Comparison of ENCODE assay signal across 29 mouse cellular contexts in the genomic region with DNA sequence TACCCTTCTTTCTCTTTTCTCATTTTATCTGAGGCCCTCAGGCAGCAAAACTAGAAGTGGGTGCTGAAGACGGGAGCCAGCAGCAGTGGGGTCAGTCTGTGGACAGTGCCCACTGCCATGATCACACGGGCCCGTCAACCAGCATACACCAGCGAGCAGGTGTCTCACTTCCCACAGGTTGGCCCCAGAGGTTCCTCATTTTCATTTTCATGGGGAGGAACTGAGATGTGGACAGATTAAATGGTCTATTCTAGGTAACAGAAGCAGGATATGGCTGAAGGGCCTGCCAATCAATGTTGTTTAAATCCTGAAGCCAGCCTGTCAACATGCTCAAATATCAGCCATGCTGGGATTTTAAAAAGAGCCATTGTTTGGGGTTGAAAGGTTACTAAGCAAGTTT. TPM values are rescaled to one million over a fixed set of nuclear protein-coding genes. Genes with fewer than 3 reads are reported as not detected.
DNase-seq lines count a peak whose midpoint lies in the region; ATAC-seq and TF ChIP-seq lines count a peak whose summit lies in the region.
"Had no signal": no experiment of that assay in that cellular context is flagged by ENCODE, and none has a peak within 500 bp of the region (broad histone marks: within the 10 kb centered on the region; RNA-seq: fewer than 3 reads in every experiment).

No protein-coding gene starts in this region.

- peaks cover 0 to 16% of the 10 kb centered on the region in 2 experiments; a peak in 3 of 4 replicates for H3K4me1 ChIP-seq in MEL (ENCODE audit: control insufficient read depth in 1 of 2, insufficient read depth in 2 of 2, low read length in 2 of 2)
- H3K4me1 ChIP-seq in lung, postnatal 0 days (ENCODE audit: insufficient read depth, low read depth, low read length), result no peaks in the 10 kb centered on the region
- H3K4me1 ChIP-seq: forebrain, embryonic 12.5 days; hindbrain, embryonic 12.5 days had no signal

- H3K4me2 ChIP-seq in lung, postnatal 0 days (replicated peaks; ENCODE audit: low read depth, low read length), result no peak overlapping the region
- H3K4me2 ChIP-seq: embryonic facial prominence, embryonic 13.5 days; forebrain, embryonic 12.5 days; heart, embryonic 13.5 days; hindbrain, embryonic 12.5 days; hindbrain, embryonic 15.5 days had no signal

- no peaks in the 10 kb centered on the region for H3K27me3 ChIP-seq in MEL (ENCODE audit: control insufficient read depth in 1 of 2, insufficient read depth in 2 of 2, low read length in 2 of 2)
- H3K27me3 ChIP-seq in lung, postnatal 0 days (replicated peaks; ENCODE audit: insufficient read depth, low read length), result no peaks in the 10 kb centered on the region
- H3K27me3 ChIP-seq: embryonic facial prominence, embryonic 13.5 days; forebrain, embryonic 12.5 days; hindbrain, embryonic 12.5 days; hindbrain, embryonic 15.5 days; Patski had no signal

- 84% methylated on average over 4 of the region's 4 CpGs for WGBS in lung, postnatal 0 days

- no peaks in the 10 kb centered on the region for H3K79me2 ChIP-seq in MEL (ENCODE audit: control insufficient read depth, insufficient read depth, low read length, poor library complexity)

- peak; percentile 58 to 62 for ATAC-seq in hematopoietic stem cell, adult 5-6 weeks (replicated peaks in 1 of 2; ENCODE audit: insufficient read depth in 1 of 2, low FRiP score in 2 of 2, low TSS enrichment in 1 of 2, low read depth in 1 of 2, poor library complexity in 2 of 2, severe bottlenecking in 2 of 2)
- peak; percentile 57; the same call in 1 of the 2 replicates for ATAC-seq in monocyte, adult 5-6 weeks (replicated peaks; ENCODE audit: insufficient number of reproducible peaks, low FRiP score, low TSS enrichment, poor library complexity, severe bottlenecking)
- no peak for ATAC-seq in lung, postnatal 0 days
- ATAC-seq: forebrain, embryonic 16.5 days; Patski had no signal

- H3K27ac ChIP-seq in MEL (ENCODE audit: control insufficient read depth, low read depth, low read length), result no peak overlapping the region
- no peak overlapping the region for H3K27ac ChIP-seq in lung, postnatal 0 days (ENCODE audit: low read length)
- H3K27ac ChIP-seq: embryonic facial prominence, embryonic 10.5 days; embryonic facial prominence, embryonic 13.5 days; forebrain, embryonic 12.5 days; heart, embryonic 13.5 days; hindbrain, embryonic 12.5 days; hindbrain, embryonic 15.5 days had no signal

- H3K4me3 ChIP-seq in MEL (ENCODE audit: control insufficient read depth in 1 of 2, insufficient read depth in 1 of 2, low read depth in 2 of 2, low read length in 2 of 2), result no peak overlapping the region
- H3K4me3 ChIP-seq in lung, postnatal 0 days (ENCODE audit: low read depth, low read length), result no peak overlapping the region
- H3K4me3 ChIP-seq: embryonic facial prominence, embryonic 10.5 days; embryonic facial prominence, embryonic 13.5 days; erythroblast, embryonic 14.5 days; forebrain, embryonic 12.5 days; gastrocnemius, adult 2 months; heart, embryonic 13.5 days; hindbrain, embryonic 12.5 days; hindbrain, embryonic 15.5 days had no signal

- no peak for TF ChIP-seq RAD21 in MEL (IDR thresholded peaks at IDR 0.05; ENCODE audit: low read depth, low read length)

- no peaks in the 10 kb centered on the region for H3K9me3 ChIP-seq in MEL (replicated peaks; ENCODE audit: insufficient read depth, low read length)
- H3K9me3 ChIP-seq in lung, postnatal 0 days (ENCODE audit: low read length), result no peaks in the 10 kb centered on the region
- H3K9me3 ChIP-seq: embryonic facial prominence, embryonic 10.5 days; embryonic facial prominence, embryonic 13.5 days; forebrain, embryonic 12.5 days; heart, embryonic 13.5 days; hindbrain, embryonic 12.5 days; hindbrain, embryonic 15.5 days had no signal

- DNase-seq in A20 (ENCODE audit: low read depth, low spot score), result peak; percentile 11
- peak; percentile 26 for DNase-seq in MEL (ENCODE audit: low read depth, low spot score)
- DNase-seq in left cerebral cortex, postnatal 10 days (ENCODE audit: extremely low spot score in 1 of 2, low spot score in 2 of 2), result no peak
- no peak for DNase-seq in lung, postnatal 0 days (ENCODE audit: low spot score)
- no peak for DNase-seq in right cerebral cortex, adult 18-20 months
- no peak for DNase-seq in layer of hippocampus, adult 9-11 months
- DNase-seq: adrenal gland, adult 2 months; adrenal gland, postnatal 14 days; cerebellum, adult 11 months; cerebellum, adult 2 months; cerebellum, adult 9-11 months; cerebellum, postnatal 25 days; embryo, embryonic 11 days; gastrocnemius, adult 2 months; gastrocnemius, postnatal 14 days; heart, adult 18-20 months; heart, postnatal 14 days; heart, postnatal 4 days had no signal

- no peak for TF ChIP-seq CTCF in MEL (IDR thresholded peaks at IDR 0.05 in 2 of 3, conservative IDR thresholded peaks at IDR 0.05 in 1 of 3; ENCODE audit: control insufficient read depth in 1 of 3, insufficient read depth in 1 of 3, low read depth in 2 of 3, low read length in 3 of 3, poor library complexity in 1 of 3, severe bottlenecking in 1 of 3)
- TF ChIP-seq CTCF in lung, postnatal 0 days (IDR thresholded peaks at IDR 0.05), result no peak

- TF ChIP-seq EP300 in MEL (IDR thresholded peaks at IDR 0.05; ENCODE audit: low read depth in 1 of 2, low read length in 2 of 2), result no peak
- TF ChIP-seq EP300 in lung, postnatal 0 days (IDR thresholded peaks at IDR 0.05), result no peak

- H3K36me3 ChIP-seq in MEL (ENCODE audit: control insufficient read depth in 1 of 2, insufficient read depth in 2 of 2, low read length in 2 of 2), result peaks cover 0 to 18% of the 10 kb centered on the region in 2 experiments; a peak in 2 of 4 replicates
- H3K36me3 ChIP-seq in lung, postnatal 0 days (ENCODE audit: insufficient read depth, low read length), result no peaks in the 10 kb centered on the region
- H3K36me3 ChIP-seq: embryonic facial prominence, embryonic 10.5 days; embryonic facial prominence, embryonic 13.5 days; forebrain, embryonic 12.5 days; heart, embryonic 13.5 days; hindbrain, embryonic 12.5 days; hindbrain, embryonic 15.5 days had no signal

- intact Hi-C loops in left cerebral cortex, postnatal 10 days (cut with DNase I), result no loop called here

- no peak for TF ChIP-seq POLR2A in MEL (IDR thresholded peaks at IDR 0.05; ENCODE audit: control insufficient read depth in 1 of 2, insufficient read depth in 1 of 2, low read depth in 1 of 2, low read length in 2 of 2, poor library complexity in 1 of 2)

- no peak overlapping the region for H3K9ac ChIP-seq in MEL (ENCODE audit: control insufficient read depth, low read depth, low read length, poor library complexity, severe bottlenecking)
- H3K9ac ChIP-seq in lung, postnatal 0 days (replicated peaks; ENCODE audit: low read depth), result no peak overlapping the region
- H3K9ac ChIP-seq: embryonic facial prominence, embryonic 13.5 days; forebrain, embryonic 12.5 days; heart, embryonic 13.5 days; hindbrain, embryonic 12.5 days; hindbrain, embryonic 15.5 days had no signal

TF ChIP-seq in MEL, 35 proteins besides CTCF, POLR2A, EP300 and RAD21:
- TF ChIP-seq E2F4 (IDR thresholded peaks at IDR 0.05; ENCODE audit: borderline replicate concordance, low read depth, low read length) (no peak), MXI1 (IDR thresholded peaks at IDR 0.05; ENCODE audit: low read depth, low read length) (no peak), ETS1 (IDR thresholded peaks at IDR 0.05; ENCODE audit: low read depth, low read length) (peak; percentile 13; the same call in 1 of the 2 replicates), MEF2A (IDR thresholded peaks at IDR 0.05; ENCODE audit: extremely low read depth, insufficient replicate concordance, low read depth, low read length, poor library complexity, severe bottlenecking) (0 out of 2 replicates have a peak, but pooled peaks have one; percentile 21)

RNA-seq across cellular contexts. Expression of a gene that starts 9.3 kb away (rescaled TPM):
- 3.1 and 3.5 TPM in 2 replicates for total RNA-seq in MEL (2012; rRNA removed)
- 1 to 10 TPM in 1 of 2 experiments, not detected in 1; 6.1 TPM for polyA plus RNA-seq in MEL (2012; ENCODE audit: insufficient read depth in 1 of 2, insufficient read length in 2 of 2, low read depth in 1 of 2, low replicate concordance in 2 of 2, missing spikeins in 1 of 2)
- 10.2 and 12.9 TPM in 2 replicates for total RNA-seq in hematopoietic stem cell, adult 5-6 weeks (2017)
- 99.1 to 119 TPM (median 107 TPM) in 3 replicates for total RNA-seq in monocyte, adult 5-6 weeks (2017)
- total RNA-seq in left cerebral cortex, postnatal 10 days (2021), result 10 to 100 TPM; 12.5 to 13.1 TPM
- polyA plus RNA-seq in lung, postnatal 0 days (2015; fragmentation: Nextera tagmentation; extraction: Ambion mirVana), result 14.6 and 16.3 TPM in 2 replicates
- polyA plus RNA-seq: erythroblast, embryonic 14.5 days had no signal

Comparison
In these comparisons a context has a peak if more than half of its experiments do, and no peak if none do; other contexts are left out.
1. DNase-seq: peak in A20 (single experiment) and MEL (single experiment); none in left cerebral cortex, postnatal 10 days (0 of 2), lung, postnatal 0 days (single experiment), right cerebral cortex, adult 18-20 months (single experiment) and layer of hippocampus, adult 9-11 months (single experiment).